Mouse (Mus musculus): ENCODE measurements around the gene Cts7.

The Cts7 gene

GRCm38 (mm10) chr13:61358097-61358496 lies at the start of gene Cts7:
Gene Cts7, minus strand, starts transcription at chr13:61358197.
- no peak for DNase-seq (ENCODE audit: low read depth)
